Mouse (Mus musculus) lung, adult 2 months (tissue): ENCODE measurements around the gene Atp6v0a1.

Experiments
- CTCF ChIP-seq: fragments of 200-500 bp; IDR thresholded peaks from 2 replicates; pipeline ENCODE4 v1.5.1; 2011; ENCODE audit warnings: mild to moderate bottlenecking, low read length, control low read depth; ENCODE audit not compliant: insufficient read depth
- POLR2A ChIP-seq: fragments of 200-500 bp; IDR thresholded peaks from 2 replicates; pipeline ENCODE4 v1.6.1; 2011; ENCODE audit warnings: low read depth, mild to moderate bottlenecking, control low read depth, low read length, borderline replicate concordance; ENCODE audit errors: extremely low read depth

GRCm38 (mm10) chr11:101060126-101060525 lies 50.9 kb downstream of the Atp6v0a1 start:
- no peak for TF ChIP-seq POLR2A
- TF ChIP-seq CTCF: 0 out of 2 replicates have a peak, but pooled peaks have one; percentile 3
